Mouse (Mus musculus) CH12.LX (cell line): ENCODE measurements around the gene Cyb5rl.

Experiments
- CHD2 ChIP-seq: IDR thresholded peaks from 2 replicates; pipeline ENCODE4 v1.6.1; 2011; ENCODE audit warnings: low read length, improper control_type of control experiment
- CTCF ChIP-seq, 2 experiments: IDR thresholded peaks in 1 of 2; conservative IDR thresholded peaks in 1 of 2; 2 replicates each; pipeline ENCODE4 v1.5.1; 2011 to 2012; ENCODE audit warnings: low read depth in 2 of 2, low read length in 2 of 2, improper control_type of control experiment in 1 of 2, inconsistent platforms in 1 of 2, mild to moderate bottlenecking in 1 of 2, moderate library complexity in 1 of 2
- EP300 ChIP-seq: IDR thresholded peaks from 2 replicates; pipeline ENCODE4 v1.6.1; 2011; ENCODE audit warnings: low read length, improper control_type of control experiment
- IRF4 ChIP-seq: IDR thresholded peaks from 2 replicates; pipeline ENCODE4 v1.6.1; 2014; ENCODE audit warnings: low read depth, mild to moderate bottlenecking, inconsistent platforms, low read length, improper control_type of control experiment
- JUN ChIP-seq: IDR thresholded peaks from 2 replicates; pipeline ENCODE4 v1.6.1; 2011; ENCODE audit warnings: low read depth, mild to moderate bottlenecking, low read length, improper control_type of control experiment, moderate library complexity; ENCODE audit not compliant: insufficient read depth
- MAZ ChIP-seq: IDR thresholded peaks from 2 replicates; pipeline ENCODE4 v1.6.1; 2012; ENCODE audit warnings: low read depth, mild to moderate bottlenecking, inconsistent platforms, low read length, improper control_type of control experiment, moderate library complexity
- MYC ChIP-seq: IDR thresholded peaks from 2 replicates; pipeline ENCODE4 v1.6.1; 2011; ENCODE audit warnings: low read depth, mild to moderate bottlenecking, improper control_type of control experiment, low read length
- PAX5 ChIP-seq: IDR thresholded peaks from 2 replicates; pipeline ENCODE4 v1.6.1; 2012; ENCODE audit warnings: low read length, inconsistent platforms, mixed read lengths
- POLR2A ChIP-seq: IDR thresholded peaks from 2 replicates; pipeline ENCODE4 v1.6.1; 2011; ENCODE audit warnings: low read depth, mild to moderate bottlenecking, improper control_type of control experiment, low read length
- RAD21 ChIP-seq: IDR thresholded peaks from 2 replicates; pipeline ENCODE4 v1.6.1; 2011; ENCODE audit warnings: low read depth, mild to moderate bottlenecking, low read length, improper control_type of control experiment, moderate library complexity
- TBP ChIP-seq: conservative IDR thresholded peaks from 2 replicates; pipeline ENCODE4 v1.6.1; 2011; ENCODE audit warnings: low read depth, low read length, improper control_type of control experiment
- TCF12 ChIP-seq: IDR thresholded peaks from 2 replicates; pipeline ENCODE4 v1.6.1; 2014; ENCODE audit warnings: low read depth, mild to moderate bottlenecking, inconsistent platforms, low read length, improper control_type of control experiment

DNA sequence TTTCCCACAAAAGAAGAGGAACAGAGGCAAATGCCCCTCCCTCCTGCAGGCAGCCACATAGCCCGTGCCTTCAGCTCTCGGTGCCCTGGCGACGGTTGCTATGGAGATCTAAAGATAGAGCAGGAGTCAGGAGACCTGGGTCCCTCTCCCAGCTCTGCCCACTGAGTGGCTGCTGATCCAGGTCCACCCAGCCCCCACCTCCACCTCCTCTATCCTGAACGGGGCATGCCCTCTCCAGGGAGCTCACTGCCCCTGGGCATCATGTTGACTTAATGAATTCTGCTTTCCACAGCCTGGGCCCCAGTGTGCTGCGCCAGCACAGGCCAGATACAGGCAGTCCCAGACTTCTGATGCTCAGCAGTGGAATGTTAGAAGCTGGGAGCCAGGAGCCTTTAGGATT is 18.1 kb downstream of the Cyb5rl start:
- no peak for TF ChIP-seq IRF4
- no peak for TF ChIP-seq POLR2A
- no peak for TF ChIP-seq CTCF (conservative IDR thresholded peaks at IDR 0.05 in 1 of 2, IDR thresholded peaks at IDR 0.05 in 1 of 2; ENCODE audit: low read depth in 2 of 2, low read length in 2 of 2)
- TF ChIP-seq EP300, result no peak
- no peak for TF ChIP-seq MYC
- no peak for TF ChIP-seq TBP
- no peak for TF ChIP-seq MAZ
- no peak for TF ChIP-seq JUN
- TF ChIP-seq PAX5, result no peak
- TF ChIP-seq RAD21, result no peak
- no peak for TF ChIP-seq CHD2
- no peak for TF ChIP-seq TCF12
